Mouse (Mus musculus) left cerebral cortex, adult 8-10 months (tissue): Measurements from ENCODE around the gene Anapc13. TPM values are rescaled to one million over a fixed set of nuclear protein-coding genes. Genes with fewer than 3 reads are reported as not detected.

Source experiments
- DNase-seq, 2 experiments: peaks; one replicate each; pipeline ENCODE4 v3.0.0; 2022; ENCODE audit warnings: low spot score in 2 of 2
- total RNA-seq, 4 experiments: library from RNA; stranded (reverse); gene quantifications; 2 replicates each; pipeline ENCODE4 v1.2.4; 2022

The Anapc13 gene
- total RNA-seq, 4 experiments from 2014 or later, result 113 to 133 (median 120) TPM

DNA sequence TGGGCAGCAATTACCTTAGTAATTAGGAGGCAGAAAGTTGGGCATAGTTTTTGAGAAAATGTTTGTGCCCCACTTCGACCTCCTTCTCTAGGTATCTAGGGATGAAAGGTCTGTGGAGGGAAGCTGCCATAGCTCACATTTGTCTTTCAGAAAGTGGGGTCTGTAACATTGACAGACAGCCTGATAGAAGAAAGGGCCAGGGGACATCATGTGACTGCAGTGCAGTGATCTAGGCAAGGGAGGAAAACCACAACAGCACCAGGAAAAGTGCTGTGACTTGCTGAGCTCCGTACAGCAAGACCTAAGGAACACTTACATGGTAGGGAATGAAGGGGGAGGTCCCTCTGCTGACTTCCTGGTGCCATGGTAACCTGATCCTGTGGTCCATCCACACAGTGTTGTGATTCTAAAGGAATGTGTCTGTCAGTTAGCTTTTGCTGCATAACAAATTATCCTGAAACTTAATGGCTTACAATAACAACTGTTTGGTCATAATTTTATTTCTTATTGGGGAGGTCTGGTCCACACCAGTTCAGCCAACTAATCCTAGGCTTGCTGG, 5.6 kb downstream of the Anapc13 start:
- no peak for DNase-seq

DNA sequence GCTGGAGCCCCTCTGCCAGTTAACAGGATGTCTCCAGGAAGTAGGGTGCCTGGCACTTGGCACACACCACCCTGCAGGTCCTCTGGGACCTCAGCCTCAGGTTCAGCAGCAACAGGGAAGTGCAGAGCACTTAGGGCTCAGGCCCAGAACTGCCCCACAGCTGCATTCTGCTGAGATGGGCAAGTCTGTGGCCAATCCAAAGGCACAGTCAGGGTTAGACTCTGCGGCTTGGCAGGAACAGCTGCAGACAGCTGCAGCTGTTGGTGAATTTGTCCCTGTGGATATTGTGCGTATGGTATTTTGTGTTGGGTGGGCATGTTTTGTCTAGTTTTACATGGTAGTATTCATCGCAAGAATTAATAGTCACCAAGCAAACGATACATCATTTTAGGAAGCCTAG, 6.1 kb downstream of the Anapc13 start:
- DNase-seq, result no peak

DNA sequence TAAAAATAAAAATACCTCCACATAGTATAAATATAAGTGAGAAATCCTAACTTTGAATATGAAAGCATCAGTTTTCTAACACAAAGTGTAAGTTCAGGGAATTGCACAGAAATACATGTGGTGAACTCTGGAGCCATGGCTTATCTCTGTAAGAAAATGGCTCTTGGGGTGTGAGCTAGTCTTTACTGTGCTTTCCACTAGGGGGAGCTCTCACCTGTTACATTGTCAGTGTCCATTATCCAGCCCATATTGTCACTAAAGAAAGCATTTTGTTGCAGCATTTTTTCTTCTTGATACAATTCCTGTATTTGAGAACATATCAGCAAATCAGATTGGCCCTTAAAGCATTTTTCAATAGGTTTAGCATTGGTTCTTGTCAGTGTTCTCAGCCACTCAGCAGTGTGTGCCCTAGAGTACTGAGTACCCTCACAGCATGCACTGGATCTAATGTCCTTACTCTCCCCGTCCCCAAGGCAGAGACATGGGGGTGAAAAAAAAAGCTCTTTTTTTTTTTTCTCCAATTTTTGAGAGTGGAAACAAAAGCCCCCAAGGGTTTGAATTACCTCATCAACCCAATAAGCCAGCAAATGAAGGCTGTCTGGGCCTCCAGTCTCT, 6.9 kb downstream of the Anapc13 start:
- no peak for DNase-seq

DNA sequence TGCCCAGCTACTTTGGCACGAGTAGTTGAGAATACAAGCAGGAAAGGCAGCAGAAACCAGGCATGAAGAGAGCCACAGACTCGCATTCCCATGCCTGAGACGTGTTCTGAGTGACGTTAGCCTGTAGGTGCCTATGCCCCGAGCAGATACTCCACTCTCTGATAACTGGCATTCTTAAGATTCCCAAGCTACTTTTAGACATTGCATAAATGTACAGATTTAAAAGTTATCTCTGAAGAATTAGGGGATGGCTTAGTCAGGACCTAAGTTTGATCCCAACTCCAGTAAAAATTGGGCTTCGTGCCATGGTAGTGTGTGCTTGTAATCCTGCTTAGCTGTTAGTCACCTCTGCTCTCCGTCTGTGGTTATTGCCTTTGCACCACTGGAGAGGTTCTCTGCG, 8.4 kb downstream of the Anapc13 start:
- no peak for DNase-seq

DNA sequence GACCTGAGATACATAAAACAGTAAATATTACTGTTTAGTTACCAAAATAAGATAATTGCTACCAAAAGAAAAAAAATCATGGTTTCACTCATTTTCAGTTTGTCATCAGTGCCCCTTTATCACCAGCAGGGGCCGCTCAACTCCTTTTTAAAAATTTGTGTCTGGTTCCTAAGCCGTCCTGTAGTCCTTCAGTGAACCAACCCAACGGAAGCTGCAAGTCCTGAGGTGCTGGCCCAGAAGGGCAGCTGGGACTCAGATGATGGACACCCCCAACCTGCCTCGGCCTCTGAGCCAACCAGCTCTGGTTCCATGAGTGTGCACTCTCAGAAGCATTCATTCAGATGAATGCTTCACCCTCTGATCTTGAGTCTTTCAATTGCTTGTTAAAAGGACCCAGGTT, 10.5 kb downstream of the Anapc13 start:
- peak in 1 of 2 experiments; percentile 48 for DNase-seq

DNA sequence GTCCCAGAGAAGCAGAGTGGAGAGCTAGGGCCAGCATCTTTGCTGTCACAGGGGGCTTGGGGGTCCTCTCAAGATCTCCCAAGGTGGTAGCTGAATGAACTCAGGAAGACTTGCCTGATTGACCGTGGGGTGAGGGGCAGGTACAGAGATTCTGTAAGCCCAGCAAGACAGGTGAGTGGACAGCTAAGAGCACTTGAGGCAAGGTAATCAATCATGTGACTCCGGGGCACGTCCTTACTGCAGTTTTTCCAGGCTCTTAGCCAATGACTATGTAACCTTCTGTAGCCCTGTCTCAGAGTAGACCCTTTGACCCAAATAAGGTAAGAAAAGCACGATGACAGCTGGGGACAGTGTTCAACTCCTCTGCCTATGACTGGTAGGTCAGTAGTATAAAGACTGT, 11.0 kb downstream of the Anapc13 start:
- DNase-seq, result no peak

DNA sequence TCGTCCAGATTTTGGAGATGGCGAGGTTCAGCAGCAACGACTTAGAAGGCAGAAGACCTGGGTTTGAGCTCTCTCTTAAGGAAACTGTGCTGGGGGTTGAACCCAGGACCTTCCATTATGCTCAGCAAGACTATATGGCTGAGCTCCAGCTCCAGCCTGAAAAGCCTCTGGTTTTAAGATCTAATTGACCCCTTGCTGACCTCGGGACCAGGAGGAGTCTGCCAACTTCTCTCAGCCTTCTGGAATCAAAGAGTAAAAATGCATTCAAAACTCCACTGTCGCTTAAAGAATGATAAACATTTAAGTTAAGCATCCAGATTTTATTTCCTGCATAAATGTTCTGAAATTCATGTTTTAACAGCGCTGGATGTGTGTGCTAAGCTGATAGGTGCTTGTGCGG, 12.9 kb downstream of the Anapc13 start:
- no peak for DNase-seq

DNA sequence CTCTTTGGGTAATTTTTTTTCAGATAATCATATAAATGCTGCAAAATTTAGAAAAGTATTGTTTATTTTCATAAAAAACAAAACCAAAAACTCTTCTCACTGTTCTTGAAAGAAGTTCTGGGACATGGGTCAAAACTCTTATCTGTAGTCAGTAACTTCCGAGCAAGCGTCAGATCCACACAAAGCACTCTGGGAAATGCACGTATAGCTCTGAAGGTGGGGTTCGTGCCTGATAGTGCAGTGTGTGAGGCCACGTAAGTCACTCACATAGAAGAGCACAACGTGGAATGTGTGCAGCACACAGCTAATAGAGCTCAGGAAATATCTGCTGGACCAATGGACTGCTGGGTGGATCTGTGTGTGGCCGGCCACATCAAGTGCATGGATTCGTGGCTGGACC, 13.4 kb downstream of the Anapc13 start:
- no peak for DNase-seq

DNA sequence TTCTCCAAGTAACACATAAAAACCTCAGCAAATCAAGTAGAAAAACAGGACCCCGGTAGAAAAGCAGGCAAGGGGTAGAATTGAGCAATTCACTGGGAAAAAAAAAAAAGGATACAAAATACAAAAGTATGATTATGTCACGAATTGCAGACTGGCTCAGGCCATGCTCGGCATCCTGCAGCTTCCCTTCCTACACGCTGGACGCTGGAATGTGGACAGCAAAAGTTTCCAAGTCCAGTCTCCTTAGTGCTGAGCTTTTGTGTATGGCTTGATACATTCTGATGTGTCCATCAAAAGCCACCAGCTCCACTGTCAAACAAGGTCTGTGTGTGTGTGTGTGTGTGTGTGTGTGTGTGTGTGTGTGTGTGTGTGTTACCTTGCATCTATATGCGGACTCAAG, 15.4 kb downstream of the Anapc13 start:
- no peak for DNase-seq

DNA sequence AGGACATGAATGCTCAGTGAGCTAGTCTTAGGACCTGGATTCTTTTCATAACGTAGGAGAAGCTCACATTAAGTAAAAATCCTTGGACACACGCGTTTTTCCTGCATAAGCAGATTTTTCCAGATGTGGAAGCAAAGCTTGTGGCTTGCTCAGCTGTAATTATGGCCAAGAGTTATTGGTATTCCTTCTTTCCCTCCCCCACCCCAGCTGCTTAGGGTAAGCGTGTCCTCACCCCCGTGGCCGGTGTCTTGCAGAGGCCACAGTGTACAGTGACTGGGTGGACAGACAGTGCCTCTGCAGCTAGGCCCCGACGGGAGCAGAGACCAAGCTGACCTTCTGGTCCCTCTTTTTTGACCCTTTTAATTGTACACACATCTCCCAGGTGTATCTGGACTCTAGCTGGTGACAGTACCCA, 17.0 kb downstream of the Anapc13 start:
- DNase-seq, result no peak

DNA sequence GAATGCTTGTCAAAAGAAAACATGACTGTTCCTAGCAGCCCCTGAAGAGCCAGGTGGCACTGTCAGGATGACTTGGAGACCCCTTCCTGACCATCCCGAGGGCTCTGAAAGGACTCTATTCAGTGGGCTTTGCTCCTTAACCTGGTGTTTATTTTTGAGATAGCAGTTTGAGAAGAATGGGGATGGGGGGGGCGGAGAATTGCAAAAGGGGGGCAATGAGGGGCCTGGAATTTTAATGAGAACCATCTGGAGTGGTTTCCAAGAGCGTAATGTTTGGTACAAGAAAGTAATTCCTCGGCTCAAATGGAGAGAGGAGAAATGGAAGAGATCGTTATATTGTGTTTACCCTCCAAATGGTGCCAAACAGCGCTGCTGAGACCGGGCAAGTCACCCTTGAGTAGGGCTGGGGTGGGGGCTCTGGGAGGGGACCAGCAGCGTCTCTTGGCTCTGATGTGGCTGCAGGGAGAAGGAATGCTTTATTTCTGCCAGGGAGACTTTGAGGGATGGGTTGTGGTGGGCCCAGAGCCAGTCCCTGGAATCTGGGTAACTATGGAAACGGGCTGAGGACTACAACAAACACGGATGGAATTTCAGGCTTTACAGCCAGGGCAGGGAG, 17.5 kb downstream of the Anapc13 start:
- no peak for DNase-seq

DNA sequence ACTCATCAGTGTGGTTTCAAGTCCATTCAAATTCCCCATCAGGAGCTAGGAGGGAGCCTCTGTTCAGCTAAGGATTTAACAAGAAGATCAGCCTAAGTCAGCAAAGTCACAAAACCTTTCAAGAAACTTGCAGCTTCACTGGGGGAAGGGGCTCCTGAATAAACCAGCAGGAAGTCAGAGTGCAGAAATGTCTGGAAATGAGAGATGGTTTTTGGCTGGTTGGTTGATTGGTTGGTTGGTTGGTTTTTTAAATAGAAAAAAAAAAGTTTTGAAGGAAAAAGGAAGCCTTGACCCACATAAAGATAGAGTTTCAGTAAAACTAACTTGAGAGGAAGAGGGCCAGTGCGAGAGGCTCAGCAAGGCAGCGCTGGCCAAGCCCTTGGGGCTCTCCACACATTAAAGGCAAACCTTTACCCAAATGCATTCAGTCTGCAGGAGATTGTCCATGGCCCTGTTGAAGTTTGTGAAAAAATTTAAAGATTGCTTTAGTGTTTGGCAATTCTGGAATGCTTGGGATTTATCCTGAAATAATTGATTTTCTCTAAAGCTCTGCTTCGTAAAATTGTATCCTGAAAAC, 19.1 kb downstream of the Anapc13 start:
- DNase-seq, result no peak

DNA sequence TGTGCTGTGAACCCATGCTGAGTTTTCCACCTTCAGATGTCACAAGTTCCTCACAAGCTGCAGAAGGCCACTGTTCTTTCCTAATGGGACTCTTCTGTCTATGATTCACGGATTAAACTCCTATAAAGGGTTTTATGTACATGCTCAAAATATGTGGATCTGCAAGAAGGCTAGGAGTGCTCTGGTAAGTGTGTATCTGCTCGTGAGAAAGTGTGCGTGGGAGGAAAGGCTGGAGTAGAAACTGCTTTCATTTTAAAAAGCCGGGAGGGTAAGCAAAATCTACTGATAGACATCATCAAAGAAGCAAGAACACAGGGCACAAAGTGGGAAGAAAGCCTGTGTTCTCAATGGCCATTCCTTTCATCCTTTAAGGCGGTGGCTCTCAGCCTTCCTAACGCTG, 20.9 kb downstream of the Anapc13 start:
- DNase-seq, result no peak

DNA sequence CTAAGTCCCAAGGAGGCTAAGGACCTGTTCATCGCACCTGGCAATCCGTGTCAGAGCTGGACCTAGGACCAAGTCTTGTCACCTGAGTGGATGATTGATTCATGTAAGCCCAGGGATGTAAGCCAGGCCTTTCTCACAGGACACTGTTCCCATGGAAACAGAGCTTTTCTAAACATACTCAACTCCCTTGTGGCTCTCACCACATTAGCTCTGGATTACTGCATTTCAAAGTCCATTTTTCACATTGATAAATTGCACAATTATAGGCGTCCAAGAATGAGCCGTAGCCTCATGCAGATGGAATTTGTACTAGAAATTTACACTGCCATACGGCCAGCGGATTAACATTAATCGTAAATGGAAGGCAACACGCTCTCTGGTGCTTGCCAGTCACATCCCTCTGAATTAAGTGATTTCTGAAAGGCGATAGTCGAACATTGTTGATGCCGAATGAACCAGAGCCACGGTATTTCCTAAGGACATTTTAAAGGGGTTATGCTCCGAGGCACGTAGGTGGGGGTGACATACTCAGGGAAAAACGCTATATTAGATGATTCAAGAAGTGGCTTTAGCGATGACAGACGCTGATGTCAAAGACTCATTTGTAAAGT, 23.9 kb downstream of the Anapc13 start:
- no peak for DNase-seq

DNA sequence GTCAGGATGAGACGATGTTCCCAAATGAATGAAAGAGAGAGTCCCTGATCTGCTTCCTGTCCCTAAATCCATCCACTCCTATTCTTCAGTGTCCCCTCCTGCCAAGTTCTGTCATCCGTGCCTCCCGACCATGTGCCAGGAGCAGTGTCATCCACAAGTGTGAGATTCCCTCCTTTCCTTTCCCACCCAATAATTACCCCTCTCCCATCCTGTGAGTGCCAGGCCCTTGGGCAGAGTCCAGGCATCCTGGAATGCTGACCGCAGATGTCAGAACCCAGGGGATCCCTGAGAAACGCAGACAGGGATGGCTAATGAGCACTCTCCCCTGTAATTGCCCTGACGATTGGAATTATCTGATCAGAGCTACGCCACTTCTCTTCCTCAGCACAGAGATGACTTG, 24.5 kb downstream of the Anapc13 start:
- no peak for DNase-seq

DNA sequence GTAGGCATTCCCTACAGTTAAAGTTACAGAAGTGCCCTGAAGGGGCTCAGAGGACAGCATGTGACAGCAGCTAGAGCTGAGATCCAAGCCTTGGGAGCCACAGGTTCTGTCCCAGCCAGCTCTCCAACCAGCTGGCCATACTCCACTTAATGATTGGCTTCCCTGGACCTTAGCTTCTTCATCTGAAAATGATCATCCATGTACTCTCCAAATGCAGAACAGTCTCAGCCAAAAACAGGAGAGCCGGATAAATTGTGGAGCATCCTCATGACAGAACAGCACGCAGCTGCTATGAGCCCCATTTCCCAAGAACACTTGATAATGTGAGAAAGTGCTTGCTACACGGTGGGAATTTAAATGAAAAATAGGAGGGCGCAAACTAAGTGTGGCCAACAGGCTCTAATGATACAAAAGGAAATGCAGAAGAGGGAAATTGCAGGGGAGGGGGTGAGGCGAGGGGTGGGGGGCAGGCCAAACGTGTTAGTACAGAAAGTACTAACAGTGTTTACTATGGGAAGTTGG, 25.2 kb downstream of the Anapc13 start:
- no peak for DNase-seq

DNA sequence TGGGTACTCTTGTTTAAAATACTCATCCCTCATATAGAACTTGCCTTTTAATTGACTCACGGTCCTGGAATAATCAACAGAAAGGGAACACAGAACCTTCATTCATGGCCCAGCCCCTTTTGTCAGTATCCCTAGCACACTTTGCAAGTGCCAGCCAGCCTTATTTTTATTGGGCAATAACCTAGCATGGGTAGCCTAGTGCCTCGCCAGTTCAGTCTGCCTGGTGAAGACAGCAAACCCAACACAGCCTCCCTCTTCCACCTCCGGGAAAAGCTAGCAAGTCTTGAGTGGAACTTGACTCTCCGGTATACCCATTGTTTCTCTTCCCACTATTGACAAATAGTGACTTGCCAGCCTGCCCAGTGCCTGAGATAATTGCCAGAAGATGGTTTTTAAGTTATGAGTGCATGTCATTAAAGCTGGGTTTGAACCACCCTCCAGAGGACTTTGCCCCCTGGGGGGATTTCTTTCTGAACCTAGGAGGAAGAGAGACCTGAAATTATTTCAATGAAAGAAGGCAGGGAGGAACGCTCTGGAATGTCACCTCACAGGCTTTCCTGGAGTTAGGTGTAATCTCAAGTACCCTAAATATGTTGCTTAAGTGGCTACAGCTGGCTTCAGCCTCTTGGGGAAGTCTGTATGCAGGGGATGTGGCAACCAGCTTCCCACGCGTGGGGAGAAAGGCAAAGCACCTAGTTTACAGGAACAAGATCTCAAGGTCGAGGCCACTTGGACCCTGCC, 30.4 kb downstream of the Anapc13 start:
- no peak for DNase-seq

DNA sequence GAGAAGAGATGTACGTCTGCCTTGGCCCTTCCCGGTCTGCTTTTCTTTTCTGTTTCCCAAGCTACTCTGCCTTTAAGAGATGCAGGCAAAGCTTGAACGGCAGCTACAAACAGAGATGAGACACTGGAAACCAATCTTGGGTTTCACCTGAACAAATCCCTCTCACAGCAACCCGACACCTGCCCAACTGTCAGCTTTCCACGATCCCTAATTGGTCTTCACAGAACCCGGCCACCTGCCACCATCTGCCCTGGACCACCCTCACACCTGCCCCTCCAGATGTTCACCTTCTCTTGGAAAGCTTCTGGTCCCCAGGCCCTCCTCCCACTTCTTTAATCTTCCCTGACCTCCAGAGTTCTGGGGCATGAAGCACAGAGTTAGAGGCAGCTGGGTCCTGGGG, 42.0 kb downstream of the Anapc13 start:
- no peak for DNase-seq

DNA sequence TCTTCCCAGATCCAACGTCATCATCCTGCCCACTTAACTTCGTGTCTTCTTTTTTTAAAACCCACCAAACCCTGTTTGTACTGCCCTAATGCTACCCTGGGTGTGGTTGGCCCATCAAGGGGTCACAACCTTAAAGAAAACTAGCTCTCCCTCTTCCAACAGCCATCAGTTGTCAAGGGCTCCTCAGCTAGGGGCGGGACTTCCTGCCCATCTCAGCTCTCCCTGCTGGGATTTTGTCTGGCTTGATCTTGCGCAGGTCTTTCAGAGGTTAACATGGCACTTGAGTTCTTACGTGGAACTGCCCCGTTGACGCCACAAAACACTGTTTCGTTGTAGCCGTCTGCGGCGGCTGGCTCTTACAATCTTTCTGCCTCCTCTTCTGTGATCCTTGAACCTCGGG, 42.8 kb downstream of the Anapc13 start:
- DNase-seq, result no peak

DNA sequence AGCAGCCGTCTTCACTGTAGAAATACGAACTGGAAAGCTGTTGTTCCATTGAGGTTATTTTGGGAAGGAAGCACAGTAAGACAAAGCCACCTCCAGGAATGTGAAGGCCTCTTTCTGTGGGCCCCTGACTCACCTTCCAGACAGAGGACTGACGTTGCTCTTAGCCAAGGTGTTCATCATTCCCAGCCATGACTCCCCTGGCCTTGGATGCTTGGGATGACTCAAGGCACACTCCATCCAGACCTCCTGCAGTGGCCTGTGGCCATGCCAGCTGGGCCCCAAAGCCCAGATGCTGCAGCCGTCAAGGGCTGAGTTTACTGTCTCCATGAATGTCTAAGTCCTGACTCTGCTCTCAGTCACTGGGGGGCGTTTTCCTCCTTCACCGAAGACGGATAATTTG, 47.3 kb downstream of the Anapc13 start:
- no peak for DNase-seq

DNA sequence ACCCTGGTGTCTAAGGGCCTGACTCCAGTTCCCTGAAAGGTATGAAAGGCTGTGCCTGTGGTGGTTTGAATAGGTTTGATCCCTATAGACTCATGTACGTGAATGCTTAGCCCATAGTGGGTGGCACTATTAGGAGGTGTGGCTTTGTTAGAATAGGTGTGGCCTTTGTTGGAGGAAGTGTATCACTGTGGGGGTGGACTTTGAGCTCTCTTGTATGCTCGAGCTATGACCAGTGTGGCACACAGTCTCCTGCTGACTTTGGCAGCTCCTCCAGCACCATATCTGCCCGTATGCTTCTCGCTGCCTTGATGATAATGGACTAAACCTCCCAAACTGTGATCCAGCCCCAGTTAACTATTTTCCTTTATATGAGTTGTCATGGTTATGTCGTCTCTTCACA, 49.8 kb downstream of the Anapc13 start:
- no peak for DNase-seq

DNA sequence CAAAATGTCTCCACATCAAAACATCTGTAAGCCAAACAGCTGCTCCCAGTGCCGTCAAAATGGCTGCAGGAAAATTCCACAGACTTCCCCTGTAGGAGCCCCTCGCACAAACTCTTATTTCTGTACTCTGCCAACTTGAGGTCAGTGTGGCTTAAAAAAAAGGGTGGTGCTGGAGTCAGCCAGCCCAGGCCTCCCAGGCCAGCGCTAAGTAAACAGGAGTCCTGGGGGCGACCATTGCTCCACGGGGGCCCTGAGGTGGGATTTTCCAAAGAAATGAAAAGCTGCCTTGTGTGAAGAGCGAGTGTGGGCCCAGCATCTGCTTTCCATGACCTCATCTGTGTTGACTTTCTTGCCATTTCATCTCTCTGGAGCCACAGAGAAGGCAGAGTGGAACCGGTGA, 55.4 kb downstream of the Anapc13 start:
- DNase-seq, result no peak
